Mouse (Mus musculus): Measurements from ENCODE around the gene Ppp4r2. TPM values are rescaled to one million over a fixed set of nuclear protein-coding genes. Genes with fewer than 3 reads are reported as not detected.

Gene Ppp4r2
- polyA plus RNA-seq, 1 experiment, result 20.9 TPM

DNA sequence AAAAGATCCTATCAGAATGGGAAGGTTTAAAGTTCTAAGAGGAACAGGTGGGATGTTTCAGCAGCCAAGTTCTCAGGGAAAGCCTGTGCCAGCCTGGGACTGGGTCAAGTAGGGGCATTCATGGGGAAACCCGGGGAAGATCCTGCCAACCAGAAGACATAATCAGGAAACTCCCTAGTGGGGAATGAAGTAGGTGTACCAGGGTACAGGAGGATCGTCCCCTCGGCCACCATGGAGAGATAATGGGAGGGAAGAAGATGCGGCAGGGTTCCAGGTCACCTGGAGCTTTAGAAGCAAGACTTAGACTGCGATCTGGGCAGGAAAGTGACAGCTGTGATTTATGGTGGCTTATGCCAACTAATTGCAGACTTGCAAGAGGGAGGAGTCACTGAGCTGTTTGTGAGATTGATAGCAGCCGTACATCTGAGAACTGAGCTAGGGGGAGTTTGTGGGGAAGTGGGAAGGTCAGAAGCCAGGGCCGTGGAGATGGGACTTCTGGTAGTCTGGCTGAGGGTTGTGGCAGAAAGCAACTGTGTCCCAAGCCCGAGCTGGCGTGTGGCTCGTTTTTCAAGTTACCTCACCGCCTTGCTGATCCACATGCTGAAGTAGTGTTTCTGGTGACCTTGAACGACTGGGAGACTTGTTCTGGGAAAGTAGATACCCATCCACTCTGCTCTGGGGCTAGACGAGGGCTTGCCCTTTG, 30.9 kb upstream of the Ppp4r2 start:
- DNase-seq, result no peak
- TF ChIP-seq CTCF (IDR thresholded peaks at IDR 0.05; ENCODE audit: insufficient read depth, low read length) (no peak), POLR2A (IDR thresholded peaks at IDR 0.05; ENCODE audit: borderline replicate concordance, extremely low read depth, low read depth, low read length) (no peak)
- no peak overlapping the region for H3K4me3 ChIP-seq (replicated peaks; ENCODE audit: extremely low read depth, low read depth, low read length)

GRCm38 (mm10) chr6:100803250-100803649, 30.2 kb upstream of the Ppp4r2 start:
- WGBS, result 68% methylated on average over 3 of the region's 3 CpGs
- Histone ChIP-seq H3K4me1 (ENCODE audit: control insufficient read depth, insufficient read depth, low read length) (no peaks in the 10 kb centered on the region), H3K4me3 (replicated peaks; ENCODE audit: extremely low read depth, low read depth, low read length) (no peak overlapping the region)
- TF ChIP-seq POLR2A (IDR thresholded peaks at IDR 0.05; ENCODE audit: borderline replicate concordance, extremely low read depth, low read depth, low read length) (no peak), CTCF (IDR thresholded peaks at IDR 0.05; ENCODE audit: insufficient read depth, low read length) (no peak)
- DNase-seq, result no peak

More for the DNA sequence above, 30.9 kb upstream of the Ppp4r2 start:
- no peaks in the 10 kb centered on the region for H3K4me1 ChIP-seq (ENCODE audit: control insufficient read depth, insufficient read depth, low read length)
- 54% methylated on average over 13 of the region's 13 CpGs for WGBS

DNA sequence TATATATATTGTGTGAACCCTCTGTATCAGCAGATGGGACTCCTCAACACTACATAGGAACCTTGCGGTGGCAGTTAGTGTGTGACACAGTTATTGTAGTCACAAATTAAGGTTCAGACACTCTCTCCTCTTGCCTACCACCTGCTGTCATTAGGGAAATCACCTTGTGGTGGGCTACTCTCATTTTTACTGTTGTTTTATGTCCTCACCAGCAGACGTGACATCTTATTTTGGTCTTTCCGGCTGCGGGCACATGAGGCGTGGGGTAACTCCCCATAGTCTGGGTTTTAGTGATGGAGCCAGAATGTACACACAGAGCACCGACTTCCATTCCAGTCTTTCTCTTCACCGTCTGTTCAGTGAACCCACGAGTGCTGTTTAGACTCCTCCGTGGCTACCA, 26.2 kb upstream of the Ppp4r2 start:
- no peak for DNase-seq
- Histone ChIP-seq H3K4me1 (ENCODE audit: control insufficient read depth, insufficient read depth, low read length) (no peaks in the 10 kb centered on the region), H3K4me3 (replicated peaks; ENCODE audit: extremely low read depth, low read depth, low read length) (no peak overlapping the region)
- 91% methylated on average over 9 of the region's 9 CpGs for WGBS
- no peak for TF ChIP-seq CTCF (IDR thresholded peaks at IDR 0.05; ENCODE audit: insufficient read depth, low read length)
- TF ChIP-seq POLR2A (IDR thresholded peaks at IDR 0.05; ENCODE audit: borderline replicate concordance, extremely low read depth, low read depth, low read length), result no peak

GRCm38 (mm10) chr6:100807746-100808145, 25.7 kb upstream of the Ppp4r2 start:
- WGBS, result 45% methylated on average over 1 of the region's 1 CpGs
- TF ChIP-seq POLR2A (IDR thresholded peaks at IDR 0.05; ENCODE audit: borderline replicate concordance, extremely low read depth, low read depth, low read length) (no peak), CTCF (IDR thresholded peaks at IDR 0.05; ENCODE audit: insufficient read depth, low read length) (no peak)
- H3K4me3 ChIP-seq (replicated peaks; ENCODE audit: extremely low read depth, low read depth, low read length), result no peak overlapping the region
- no peak for DNase-seq
- H3K4me1 ChIP-seq (ENCODE audit: control insufficient read depth, insufficient read depth, low read length), result no peaks in the 10 kb centered on the region

DNA sequence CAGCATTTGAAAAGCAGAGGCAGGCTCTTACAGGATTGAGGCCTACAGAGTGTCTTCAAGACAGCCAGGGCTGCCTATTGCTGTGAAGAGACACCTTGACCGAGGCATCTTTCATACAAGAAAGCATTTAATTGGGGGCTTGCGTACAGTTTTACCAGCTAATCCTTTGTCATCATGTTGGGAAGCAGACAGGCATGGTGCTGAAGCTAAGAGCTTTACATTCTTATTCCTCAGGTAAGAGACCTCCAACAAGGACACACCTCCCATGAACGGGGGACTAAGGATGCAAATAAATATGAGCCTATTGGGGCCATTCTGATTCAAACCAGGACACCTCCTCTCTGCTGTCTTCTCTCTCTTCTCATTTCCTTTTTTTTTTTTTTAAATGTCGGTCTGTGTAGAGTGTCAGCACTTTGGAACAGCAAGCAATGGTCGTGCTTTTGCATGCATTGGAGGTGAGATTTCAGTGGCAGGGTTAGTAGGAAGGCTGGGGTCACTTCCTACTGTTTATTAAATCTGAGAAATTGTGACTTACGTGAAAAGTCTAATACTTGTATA, 25.1 kb upstream of the Ppp4r2 start:
- no peaks in the 10 kb centered on the region for H3K4me1 ChIP-seq (ENCODE audit: control insufficient read depth, insufficient read depth, low read length)
- no peak overlapping the region for H3K4me3 ChIP-seq (replicated peaks; ENCODE audit: extremely low read depth, low read depth, low read length)
- TF ChIP-seq CTCF (IDR thresholded peaks at IDR 0.05; ENCODE audit: insufficient read depth, low read length) (no peak), POLR2A (IDR thresholded peaks at IDR 0.05; ENCODE audit: borderline replicate concordance, extremely low read depth, low read depth, low read length) (no peak)
- DNase-seq, result no peak
- WGBS, result 88% methylated on average over 6 of the region's 6 CpGs

DNA sequence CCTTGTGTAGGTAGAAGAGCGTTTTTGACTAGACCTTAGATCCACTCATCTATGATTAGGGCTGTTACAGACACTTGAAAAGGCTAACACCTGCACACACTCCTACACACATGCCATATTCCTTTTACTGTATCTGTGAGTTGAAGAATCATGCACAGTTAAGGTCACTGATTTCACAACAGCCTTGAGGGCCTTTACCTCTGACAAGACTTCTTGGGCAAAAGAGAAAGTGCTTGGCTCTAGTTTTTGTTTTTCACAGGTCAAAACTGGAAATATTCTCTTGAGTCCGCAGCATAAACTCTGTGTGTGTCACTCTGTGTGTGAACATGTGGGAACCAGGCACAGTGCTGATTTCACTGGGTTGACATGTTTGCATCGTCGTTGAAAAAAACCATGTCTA, 23.3 kb upstream of the Ppp4r2 start:
- TF ChIP-seq CTCF (IDR thresholded peaks at IDR 0.05; ENCODE audit: insufficient read depth, low read length) (no peak), POLR2A (IDR thresholded peaks at IDR 0.05; ENCODE audit: borderline replicate concordance, extremely low read depth, low read depth, low read length) (no peak)
- WGBS, result 80% methylated on average over 4 of the region's 4 CpGs

GRCm38 (mm10) chr6:100811731-100812130, 21.7 kb upstream of the Ppp4r2 start:
- no peak for TF ChIP-seq POLR2A (IDR thresholded peaks at IDR 0.05; ENCODE audit: borderline replicate concordance, extremely low read depth, low read depth, low read length)
- TF ChIP-seq CTCF (IDR thresholded peaks at IDR 0.05; ENCODE audit: insufficient read depth, low read length), result no peak
- DNase-seq, result no peak
- WGBS, result 77% methylated on average over 3 of the region's 3 CpGs
- Histone ChIP-seq H3K4me3 (replicated peaks; ENCODE audit: extremely low read depth, low read depth, low read length) (no peak overlapping the region), H3K4me1 (ENCODE audit: control insufficient read depth, insufficient read depth, low read length) (no peaks in the 10 kb centered on the region)

More for the DNA sequence above, 23.3 kb upstream of the Ppp4r2 start:
- H3K4me3 ChIP-seq (replicated peaks; ENCODE audit: extremely low read depth, low read depth, low read length), result no peak overlapping the region
- no peaks in the 10 kb centered on the region for H3K4me1 ChIP-seq (ENCODE audit: control insufficient read depth, insufficient read depth, low read length)
- no peak for DNase-seq

DNA sequence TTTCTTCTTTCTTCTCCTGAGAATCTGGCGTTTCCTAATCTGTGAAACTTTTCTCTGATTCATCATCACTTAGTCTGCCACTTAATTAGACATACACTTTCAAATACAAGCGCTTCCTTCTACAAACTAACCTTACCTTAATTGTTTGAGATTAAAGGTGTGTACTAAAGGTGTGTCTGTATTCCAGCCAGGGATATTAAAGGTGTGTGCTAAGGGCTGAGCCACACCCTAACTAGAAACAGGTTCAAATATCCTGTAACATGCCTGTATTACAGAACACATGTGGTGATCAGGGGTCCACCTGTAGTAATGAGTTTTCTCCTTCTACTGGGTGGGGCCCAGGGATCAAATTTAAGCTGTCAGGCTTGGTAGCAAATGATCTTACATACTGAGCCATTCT, 12.1 kb upstream of the Ppp4r2 start:
- 76% methylated on average over 2 of the region's 2 CpGs for WGBS
- Histone ChIP-seq H3K4me1 (ENCODE audit: control insufficient read depth, insufficient read depth, low read length) (no peaks in the 10 kb centered on the region), H3K4me3 (replicated peaks; ENCODE audit: extremely low read depth, low read depth, low read length) (no peak overlapping the region)
- TF ChIP-seq POLR2A (IDR thresholded peaks at IDR 0.05; ENCODE audit: borderline replicate concordance, extremely low read depth, low read depth, low read length) (no peak), CTCF (IDR thresholded peaks at IDR 0.05; ENCODE audit: insufficient read depth, low read length) (no peak)
- DNase-seq, result no peak

- TF ChIP-seq POLR2A (IDR thresholded peaks at IDR 0.05; ENCODE audit: borderline replicate concordance, extremely low read depth, low read depth, low read length) (no peak), CTCF (IDR thresholded peaks at IDR 0.05; ENCODE audit: insufficient read depth, low read length) (no peak)
- 72% methylated on average over 1 of the region's 1 CpGs for WGBS
- no peak for DNase-seq
- Histone ChIP-seq H3K4me3 (replicated peaks; ENCODE audit: extremely low read depth, low read depth, low read length) (no peak overlapping the region), H3K4me1 (ENCODE audit: control insufficient read depth, insufficient read depth, low read length) (no peaks in the 10 kb centered on the region)
Measured at GRCm38 (mm10) chr6:100823356-100823755, 10.1 kb upstream of the Ppp4r2 start.

GRCm38 (mm10) chr6:100824381-100824965, 8.9 kb upstream of the Ppp4r2 start:
- 75% methylated on average over 7 of the region's 7 CpGs for WGBS
- H3K4me1 ChIP-seq (ENCODE audit: control insufficient read depth, insufficient read depth, low read length), result no peaks in the 10 kb centered on the region
- no peak for DNase-seq
- H3K4me3 ChIP-seq (replicated peaks; ENCODE audit: extremely low read depth, low read depth, low read length), result no peak overlapping the region
- TF ChIP-seq POLR2A (IDR thresholded peaks at IDR 0.05; ENCODE audit: borderline replicate concordance, extremely low read depth, low read depth, low read length) (no peak), CTCF (IDR thresholded peaks at IDR 0.05; ENCODE audit: insufficient read depth, low read length) (no peak)

All from lung, adult 2 months (tissue).